Mouse (Mus musculus): Measurements from ENCODE around the gene Them5. TPM values are rescaled to one million over a fixed set of nuclear protein-coding genes. Genes with fewer than 3 reads are reported as not detected.

The Them5 gene
- total and polyA plus RNA-seq, 3 experiments: not detected

DNA sequence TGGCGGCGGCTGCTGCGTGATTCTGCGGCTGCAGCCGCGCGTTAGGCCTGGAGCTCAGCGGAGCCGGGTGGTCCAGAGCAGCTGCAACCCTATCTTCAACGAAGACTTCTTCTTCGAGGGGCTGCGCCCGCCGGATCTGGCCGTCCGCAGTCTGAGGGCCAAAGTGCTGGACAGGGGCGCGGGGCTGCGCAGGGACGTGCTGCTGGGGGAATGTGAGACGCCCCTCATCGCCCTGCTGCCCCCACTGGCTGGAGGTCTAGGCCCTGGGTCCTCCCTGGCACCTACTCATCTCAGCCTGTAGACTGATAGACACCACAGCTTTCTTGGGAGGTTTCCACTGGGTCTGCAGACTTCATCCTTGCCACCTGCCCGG is 22.2 kb downstream of the Them5 start:
- peaks cover 10% of the 10 kb centered on the region for H3K9me3 ChIP-seq (replicated peaks; ENCODE audit: low read length)
- H3K4me2 ChIP-seq (ENCODE audit: insufficient read depth, low read depth, poor library complexity, severe bottlenecking): no peak overlapping the region
- no peak for DNase-seq (ENCODE audit: extremely low read depth)
- no peak overlapping the region for H3K27ac ChIP-seq (ENCODE audit: insufficient read depth, low read depth)
- no peak overlapping the region for H3K9ac ChIP-seq (ENCODE audit: insufficient read depth, low read depth)
- dilution Hi-C loops (cut with MboI; ENCODE audit: extremely low pct_ligation_motif_present, extremely low pct_unique_long_range_greater_than_20kb, low sequenced_read_pairs) (no loop called here), in situ Hi-C loops (cut with MboI; ENCODE audit: low pct_ligation_motif_present, low pct_unique_long_range_greater_than_20kb, low sequenced_read_pairs) (no loop called here)
- no peaks in the 10 kb centered on the region for H3K27me3 ChIP-seq (replicated peaks)
- H3K4me1 ChIP-seq (ENCODE audit: control insufficient read depth in 1 of 2, insufficient read depth in 2 of 2): peaks cover 0 to 9% of the 10 kb centered on the region in 2 experiments; a peak in 2 of 4 replicates
- TF ChIP-seq GABPA (IDR thresholded peaks at IDR 0.05; ENCODE audit: insufficient replicate concordance, low read depth, low read length): no peak
- TF ChIP-seq ETS1 (conservative IDR thresholded peaks at IDR 0.05; ENCODE audit: low read depth, low read length): no peak
- TF ChIP-seq CTCF (conservative IDR thresholded peaks at IDR 0.05 in 1 of 2, IDR thresholded peaks at IDR 0.05 in 1 of 2; ENCODE audit: low read depth in 2 of 2, low read length in 2 of 2): no peak
- no peak for TF ChIP-seq ZC3H11A (IDR thresholded peaks at IDR 0.05; ENCODE audit: low read depth, low read length)
- no peak for TF ChIP-seq POLR2A (IDR thresholded peaks at IDR 0.05; ENCODE audit: low read depth, low read length)
- no peak for TF ChIP-seq NRF1 (IDR thresholded peaks at IDR 0.05; ENCODE audit: low read depth, low read length)
- TF ChIP-seq IRF4 (IDR thresholded peaks at IDR 0.05; ENCODE audit: low read depth, low read length): no peak
- TF ChIP-seq MAFK (IDR thresholded peaks at IDR 0.05; ENCODE audit: insufficient replicate concordance, low read length): no peak
- H3K79me2 ChIP-seq (replicated peaks; ENCODE audit: control insufficient read depth, extremely low read depth, insufficient read depth, poor library complexity, severe bottlenecking): no peaks in the 10 kb centered on the region
- H3K4me3 ChIP-seq (replicated peaks in 1 of 3; ENCODE audit: low read depth in 2 of 3, low read length in 2 of 3, poor library complexity in 1 of 3): no peak overlapping the region
- peaks cover 0 to 11% of the 10 kb centered on the region in 2 experiments for H3K36me3 ChIP-seq (replicated peaks in 1 of 2; ENCODE audit: control insufficient read depth in 1 of 2, insufficient read depth in 1 of 2, low read length in 1 of 2)

- no peaks in the 10 kb centered on the region for H3K79me2 ChIP-seq (replicated peaks; ENCODE audit: control insufficient read depth, extremely low read depth, insufficient read depth, poor library complexity, severe bottlenecking)
These were observed 24.9 kb downstream of the Them5 start for GRCm38 (mm10) chr3:94366761-94367160.

More at GRCm38 (mm10) chr3:94366761-94367160, 24.9 kb downstream of the Them5 start:
- DNase-seq (ENCODE audit: extremely low read depth): peak; percentile 93
- dilution Hi-C loops (cut with MboI; ENCODE audit: extremely low pct_ligation_motif_present, extremely low pct_unique_long_range_greater_than_20kb, low sequenced_read_pairs): no loop called here
- Histone ChIP-seq H3K9me3 (replicated peaks; ENCODE audit: low read length) (peaks cover 10% of the 10 kb centered on the region), H3K4me2 (ENCODE audit: insufficient read depth, low read depth, poor library complexity, severe bottlenecking) (no peak overlapping the region), H3K9ac (ENCODE audit: insufficient read depth, low read depth) (no peak overlapping the region), H3K27me3 (replicated peaks) (no peaks in the 10 kb centered on the region), H3K4me1 (ENCODE audit: control insufficient read depth in 1 of 2, insufficient read depth in 2 of 2) (peaks cover 0 to 12% of the 10 kb centered on the region in 2 experiments; a peak in 2 of 4 replicates), H3K27ac (ENCODE audit: insufficient read depth, low read depth) (no peak overlapping the region), H3K4me3 (replicated peaks in 1 of 3; ENCODE audit: low read depth in 2 of 3, low read length in 2 of 3, poor library complexity in 1 of 3) (peak overlapping the region in 1 of 3 experiments; percentile 25), H3K36me3 (replicated peaks in 1 of 2; ENCODE audit: control insufficient read depth in 1 of 2, insufficient read depth in 1 of 2, low read length in 1 of 2) (peaks cover 0 to 11% of the 10 kb centered on the region in 2 experiments)
- TF ChIP-seq SMC3 (IDR thresholded peaks at IDR 0.05; ENCODE audit: low read depth, low read length) (peak; percentile 95), BHLHE40 (IDR thresholded peaks at IDR 0.05; ENCODE audit: low read depth, low read length) (peak; percentile 31), MAZ (IDR thresholded peaks at IDR 0.05; ENCODE audit: low read depth, low read length) (no peak), ZC3H11A (IDR thresholded peaks at IDR 0.05; ENCODE audit: low read depth, low read length) (peak; percentile 76; the same call in 1 of the 2 replicates), POLR2AphosphoS2 (IDR thresholded peaks at IDR 0.05; ENCODE audit: low read depth, low read length) (no peak), TCF12 (IDR thresholded peaks at IDR 0.05; ENCODE audit: low read depth, low read length) (0 out of 2 replicates have a peak, but pooled peaks have one; percentile 21), IRF4 (IDR thresholded peaks at IDR 0.05; ENCODE audit: low read depth, low read length) (peak; percentile 59; the same call in 1 of the 2 replicates), EP300 (IDR thresholded peaks at IDR 0.05; ENCODE audit: low read length) (peak; percentile 15; the same call in 1 of the 2 replicates), MXI1 (IDR thresholded peaks at IDR 0.05; ENCODE audit: low read depth, low read length) (0 out of 2 replicates have a peak, but pooled peaks have one; percentile 24), HCFC1 (IDR thresholded peaks at IDR 0.05; ENCODE audit: low read depth, low read length) (peak; percentile 33; the same call in 1 of the 2 replicates), JUND (conservative IDR thresholded peaks at IDR 0.05; ENCODE audit: low read depth, low read length) (peak; percentile 57), ZNF384 (IDR thresholded peaks at IDR 0.05; ENCODE audit: low read depth, low read length) (peak; percentile 29; the same call in 1 of the 2 replicates), USF2 (conservative IDR thresholded peaks at IDR 0.05; ENCODE audit: low read depth, low read length) (no peak), MYC (IDR thresholded peaks at IDR 0.05; ENCODE audit: low read depth, low read length) (peak; percentile 71), RAD21 (IDR thresholded peaks at IDR 0.05; ENCODE audit: low read depth, low read length) (peak; percentile 98), SIN3A (IDR thresholded peaks at IDR 0.05; ENCODE audit: low read length) (peak; percentile 66), JUN (IDR thresholded peaks at IDR 0.05; ENCODE audit: insufficient read depth, low read depth, low read length) (no peak), POLR2A (IDR thresholded peaks at IDR 0.05; ENCODE audit: low read depth, low read length) (no peak), MEF2A (IDR thresholded peaks at IDR 0.05; ENCODE audit: borderline replicate concordance, low read depth, low read length) (peak; percentile 33; the same call in 1 of the 2 replicates), NELFE (IDR thresholded peaks at IDR 0.05; ENCODE audit: low read depth, low read length) (peak; percentile 55; the same call in 1 of the 2 replicates), ELF1 (IDR thresholded peaks at IDR 0.05; ENCODE audit: low read depth, low read length) (peak; percentile 53; the same call in 1 of the 2 replicates), RCOR1 (conservative IDR thresholded peaks at IDR 0.05; ENCODE audit: low read depth, low read length) (peak; percentile 47; the same call in 1 of the 2 replicates), MAX (IDR thresholded peaks at IDR 0.05; ENCODE audit: low read length) (no peak), MAFK (IDR thresholded peaks at IDR 0.05; ENCODE audit: insufficient replicate concordance, low read length) (no peak), NRF1 (IDR thresholded peaks at IDR 0.05; ENCODE audit: low read depth, low read length) (0 out of 2 replicates have a peak, but pooled peaks have one; percentile 45), ETS1 (conservative IDR thresholded peaks at IDR 0.05; ENCODE audit: low read depth, low read length) (no peak), TBP (conservative IDR thresholded peaks at IDR 0.05; ENCODE audit: low read depth, low read length) (peak; percentile 58; the same call in 1 of the 2 replicates), CTCF (conservative IDR thresholded peaks at IDR 0.05 in 1 of 2, IDR thresholded peaks at IDR 0.05 in 1 of 2; ENCODE audit: low read depth in 2 of 2, low read length in 2 of 2) (peak; percentile 59 to 97; a peak in 3 of 4 replicates)
- in situ Hi-C loops (cut with MboI; ENCODE audit: low pct_ligation_motif_present, low pct_unique_long_range_greater_than_20kb, low sequenced_read_pairs): no loop called here
